Mouse (Mus musculus): ENCODE results near the gene Pglyrp1.
"Not testable (repeated sequence)": the region's sequence is repeated elsewhere in the genome, so short reads cannot be mapped to it uniquely, and the experiment has no call there.

Pglyrp1 gene

DNA sequence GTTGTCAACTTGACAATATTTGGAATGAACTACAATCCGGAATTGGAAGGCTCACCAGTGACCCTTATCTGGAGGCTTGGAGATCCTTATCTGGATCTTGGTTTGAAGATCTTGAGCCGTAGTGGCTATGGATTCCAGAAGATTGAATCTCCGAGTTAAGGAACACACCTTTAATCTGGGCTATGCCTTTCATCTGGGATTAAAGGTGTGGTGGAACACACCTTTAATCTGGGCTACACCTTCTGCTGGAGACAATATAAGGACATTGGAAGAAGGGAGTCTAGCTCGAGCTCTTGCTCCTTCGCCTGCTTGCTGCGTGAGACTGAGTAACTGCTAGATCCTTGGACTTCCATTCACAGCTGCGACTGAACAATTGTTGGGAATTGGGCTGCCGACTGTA lies at the start of gene Pglyrp1:
TSS of gene Pglyrp1 (plus strand) at position 301 of the 400 bp plus-strand sequence.
- DNase-seq (ENCODE audit: low read depth, low spot score): not testable (repeated sequence)

DNA sequence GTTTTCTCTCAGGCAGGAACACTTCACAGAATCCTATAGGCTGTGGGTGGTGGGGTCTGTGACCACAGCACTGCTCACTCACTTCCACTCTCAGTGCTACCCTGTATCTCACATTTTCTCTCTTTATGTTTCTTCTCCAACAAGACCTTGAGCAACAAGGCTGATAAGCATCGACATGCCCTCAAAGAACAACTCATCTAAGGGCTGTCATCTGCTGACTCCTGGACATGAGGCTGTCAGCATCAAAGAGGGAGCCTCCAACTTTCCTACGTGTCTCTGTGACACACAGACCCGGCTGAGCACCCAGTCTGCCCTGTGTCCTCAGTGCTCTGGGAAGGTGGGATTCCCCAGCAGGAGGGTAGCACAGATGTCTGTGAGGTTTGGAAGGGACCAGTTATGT lies 49.6 kb upstream of the Pglyrp1 start, which contains the start of gene Psg17:
TSS of gene Psg17 (minus strand) at position 101 of the 400 bp plus-strand sequence.
- DNase-seq (ENCODE audit: low read depth, low spot score): no peak

DNA sequence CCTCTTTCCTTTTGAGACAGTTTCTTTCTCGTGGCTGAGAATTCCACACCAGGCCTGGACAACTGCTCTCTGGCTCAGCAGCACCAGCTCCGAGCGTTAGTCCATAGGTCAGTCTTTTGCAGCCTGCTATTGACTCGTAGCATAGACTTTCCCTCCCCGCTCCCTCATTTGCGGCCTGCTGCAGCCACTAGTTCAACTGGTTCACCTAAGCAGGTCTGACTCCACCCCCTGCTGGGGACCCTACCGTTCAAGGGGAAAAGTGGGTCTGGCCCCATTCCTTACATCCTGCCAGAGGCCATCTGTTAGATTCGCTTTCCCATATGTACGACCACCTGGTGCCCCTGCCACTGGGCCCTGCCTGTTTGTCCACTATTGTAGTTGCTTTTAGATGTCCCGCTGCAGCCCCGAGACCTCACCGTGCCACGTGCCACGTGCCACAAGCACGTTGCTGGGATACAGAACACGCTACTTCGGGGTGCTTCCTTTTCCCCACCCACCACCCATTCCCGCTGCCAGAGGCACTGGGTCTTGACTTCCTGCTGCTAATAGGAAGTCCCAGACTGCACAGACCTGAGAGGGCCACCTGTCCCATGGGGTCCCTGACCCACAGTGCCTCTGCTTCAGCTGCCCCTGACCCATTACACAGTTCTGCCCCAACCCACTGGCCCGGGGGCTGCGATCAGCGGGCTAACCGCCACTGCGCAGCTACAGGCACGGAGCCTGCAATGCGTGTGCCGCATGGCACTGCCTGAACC lies 43.2 kb upstream of the Pglyrp1 start:
- DNase-seq (ENCODE audit: low read depth, low spot score): no peak

DNA sequence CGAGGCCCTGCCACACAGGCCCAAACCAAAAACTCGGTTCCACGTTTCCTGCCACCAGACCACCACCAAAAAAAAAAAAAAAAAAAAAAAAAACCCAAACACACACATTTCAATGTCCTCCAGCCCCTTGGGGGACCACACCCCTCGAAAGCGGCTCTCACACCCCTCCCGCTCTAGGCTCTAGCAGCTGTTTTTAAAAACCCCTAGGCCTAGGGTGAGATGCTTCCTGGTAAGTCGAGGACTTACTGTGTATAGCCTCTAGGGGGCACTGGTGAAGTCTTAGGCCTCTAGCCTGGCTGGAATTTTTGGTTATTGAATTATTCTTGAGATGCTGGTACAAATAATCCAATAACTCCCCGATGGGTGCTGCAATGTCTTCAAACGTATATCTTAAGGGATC lies 42.5 kb upstream of the Pglyrp1 start:
- DNase-seq (ENCODE audit: low read depth, low spot score): no peak

DNA sequence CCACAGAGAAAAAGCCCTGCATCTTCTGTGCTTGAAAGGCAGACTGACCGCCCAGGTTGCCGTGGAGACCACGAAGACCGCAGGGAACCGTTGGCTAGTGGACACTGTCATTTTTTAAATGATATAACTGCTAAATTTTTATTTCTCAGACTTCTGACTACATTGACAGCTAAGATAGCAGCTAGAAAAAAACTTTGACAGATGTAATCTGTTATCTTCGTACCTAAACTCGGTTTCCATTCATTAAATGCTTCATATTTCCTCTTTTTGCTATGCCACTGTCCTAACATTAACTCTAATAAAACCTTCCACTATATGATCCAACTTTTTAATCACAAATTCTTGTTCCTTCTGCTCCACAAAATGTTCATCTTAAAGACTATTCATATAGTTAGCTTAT lies 41.6 kb upstream of the Pglyrp1 start:
- no peak for DNase-seq (ENCODE audit: low read depth, low spot score)

DNA sequence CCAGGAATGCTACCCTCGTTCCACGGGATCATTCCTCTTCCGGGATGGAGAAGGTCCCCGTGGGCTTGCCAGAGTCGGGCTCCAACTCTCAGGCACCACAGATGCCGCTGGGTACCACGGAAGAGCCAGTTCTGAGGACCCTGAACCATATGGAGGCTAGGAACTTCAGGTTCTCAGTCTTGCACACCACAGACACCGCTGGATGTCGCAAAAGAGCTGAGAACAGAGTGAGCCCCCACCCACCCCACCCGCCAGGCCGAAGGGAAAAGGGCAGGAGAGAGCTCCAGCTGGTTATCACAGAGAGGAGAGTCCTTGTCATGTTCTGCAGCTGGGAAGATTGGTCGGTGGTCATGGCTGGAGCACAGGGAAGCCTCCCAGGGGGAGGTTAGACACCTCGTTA lies 38.8 kb upstream of the Pglyrp1 start:
- no peak for DNase-seq (ENCODE audit: low read depth, low spot score)

DNA sequence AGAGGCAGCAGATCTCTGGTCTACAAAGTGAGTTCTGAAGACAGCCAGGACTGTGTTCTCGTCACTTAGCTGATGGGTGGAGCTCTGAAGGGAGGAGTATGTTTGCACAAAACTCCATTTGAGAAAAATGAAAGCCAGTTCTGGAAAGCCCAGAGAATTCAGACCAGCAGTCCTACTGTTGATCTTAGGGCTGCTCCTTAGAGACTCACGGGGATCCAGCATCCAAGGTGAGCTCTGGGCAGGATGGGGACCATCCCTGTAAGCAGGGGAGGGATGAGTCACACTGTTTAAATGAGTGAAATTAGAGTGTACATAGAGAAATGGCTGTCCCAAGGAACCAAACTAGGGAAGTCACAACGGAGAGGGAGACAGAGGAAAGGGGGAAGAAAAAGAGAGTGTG lies 31.3 kb upstream of the Pglyrp1 start, which contains the start of gene Mill2:
TSS of gene Mill2 (plus strand) at position 102 of the 400 bp plus-strand sequence.
- no peak for DNase-seq (ENCODE audit: low read depth, low spot score)

DNA sequence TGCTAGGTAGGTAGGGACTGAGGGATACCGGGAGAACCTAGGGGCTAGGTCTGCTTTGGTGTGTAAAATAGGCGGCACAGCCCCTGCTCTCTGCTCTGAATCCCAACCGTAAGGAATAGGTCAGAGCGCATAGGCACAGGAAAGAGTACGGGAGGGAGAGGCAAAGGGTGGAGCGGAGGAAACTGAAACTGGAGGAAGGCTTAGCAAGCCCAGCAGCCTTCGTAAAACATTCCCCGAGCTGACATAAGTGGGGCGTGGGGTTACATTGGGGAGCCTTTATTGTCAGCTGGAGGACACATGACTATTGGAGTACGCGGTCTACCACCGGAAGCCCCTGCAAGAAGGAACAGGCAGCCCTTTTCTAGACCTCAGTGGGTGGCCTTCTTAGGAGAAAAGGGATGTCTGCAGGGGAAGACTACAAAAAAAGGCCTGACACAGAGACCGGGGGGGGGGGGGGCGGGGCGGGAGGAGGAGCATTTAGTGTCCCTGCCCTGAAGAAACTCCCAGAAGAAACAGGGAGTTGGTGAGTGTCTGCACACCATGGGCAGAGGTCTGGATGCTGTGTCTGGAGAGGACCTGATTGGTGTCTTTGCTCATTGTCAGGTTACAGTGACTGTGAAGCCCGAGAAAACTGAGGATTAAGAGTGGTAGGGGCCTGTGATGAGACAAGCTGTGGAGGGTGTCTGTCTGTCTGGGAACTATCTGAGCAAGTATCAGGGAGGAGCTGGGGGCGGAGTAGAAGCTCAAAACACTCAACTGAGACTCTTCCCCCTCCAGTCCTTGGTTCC lies 30.6 kb upstream of the Pglyrp1 start:
- DNase-seq (ENCODE audit: low read depth, low spot score): no peak

DNA sequence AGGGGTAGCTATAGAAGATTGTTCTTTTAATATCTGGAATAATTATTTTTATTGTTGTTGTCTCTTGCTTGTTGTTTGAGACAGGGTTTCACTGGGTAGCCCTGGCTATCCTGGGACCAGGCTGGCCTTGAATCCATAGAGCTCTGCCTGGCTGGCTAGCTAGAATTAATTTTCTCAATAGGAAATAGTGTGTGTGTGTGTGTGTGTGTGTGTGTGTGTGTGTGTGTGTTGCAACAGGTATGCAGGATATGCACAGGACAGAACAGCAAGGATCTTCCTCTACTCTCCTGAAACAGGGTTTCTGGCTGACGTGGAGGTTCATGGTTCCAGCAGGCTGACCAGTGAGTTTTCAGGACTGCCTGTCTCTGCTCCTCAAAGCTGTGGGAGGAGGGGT lies 30.0 kb upstream of the Pglyrp1 start:
- no peak for DNase-seq (ENCODE audit: low read depth, low spot score)

DNA sequence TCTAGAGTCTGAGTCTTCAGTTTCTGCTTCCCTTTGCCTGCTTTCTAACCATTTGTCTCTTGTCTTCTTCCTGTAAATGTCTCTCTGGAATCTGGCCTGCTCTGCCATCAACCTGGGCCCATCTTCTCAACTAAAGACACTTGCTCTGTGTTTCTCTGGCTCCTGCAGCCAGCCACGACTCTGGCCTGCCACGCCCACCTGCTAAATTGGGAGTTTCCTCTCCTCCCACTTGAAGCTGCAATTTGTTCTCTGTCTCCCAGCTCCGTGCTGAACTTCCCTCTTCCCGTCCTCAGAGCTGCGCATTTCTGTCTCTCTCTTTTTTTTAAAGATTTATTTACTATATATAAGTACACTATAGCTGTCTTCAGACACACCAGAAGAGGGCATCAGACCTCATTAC lies 26.3 kb upstream of the Pglyrp1 start:
- no peak for DNase-seq (ENCODE audit: low read depth, low spot score)

DNA sequence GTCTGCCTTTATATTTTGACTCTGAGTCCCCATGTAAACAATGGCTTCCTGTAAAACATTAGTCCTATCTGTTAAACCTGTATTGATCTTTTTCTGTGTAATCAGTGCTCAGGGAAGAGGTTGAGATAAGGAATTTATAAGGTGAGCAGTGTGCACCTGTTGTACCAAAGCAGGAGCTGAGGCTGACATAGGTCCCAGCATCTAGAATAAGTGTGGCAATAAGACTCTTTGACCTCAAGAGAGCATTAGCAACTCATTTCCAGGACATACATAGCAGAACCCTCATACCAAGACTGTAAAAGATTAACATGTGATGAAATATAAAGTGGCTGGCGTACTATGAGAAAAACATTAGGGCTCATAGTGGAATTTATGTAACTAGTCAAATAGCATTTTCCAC lies 22.7 kb upstream of the Pglyrp1 start:
- no peak for DNase-seq (ENCODE audit: low read depth, low spot score)

DNA sequence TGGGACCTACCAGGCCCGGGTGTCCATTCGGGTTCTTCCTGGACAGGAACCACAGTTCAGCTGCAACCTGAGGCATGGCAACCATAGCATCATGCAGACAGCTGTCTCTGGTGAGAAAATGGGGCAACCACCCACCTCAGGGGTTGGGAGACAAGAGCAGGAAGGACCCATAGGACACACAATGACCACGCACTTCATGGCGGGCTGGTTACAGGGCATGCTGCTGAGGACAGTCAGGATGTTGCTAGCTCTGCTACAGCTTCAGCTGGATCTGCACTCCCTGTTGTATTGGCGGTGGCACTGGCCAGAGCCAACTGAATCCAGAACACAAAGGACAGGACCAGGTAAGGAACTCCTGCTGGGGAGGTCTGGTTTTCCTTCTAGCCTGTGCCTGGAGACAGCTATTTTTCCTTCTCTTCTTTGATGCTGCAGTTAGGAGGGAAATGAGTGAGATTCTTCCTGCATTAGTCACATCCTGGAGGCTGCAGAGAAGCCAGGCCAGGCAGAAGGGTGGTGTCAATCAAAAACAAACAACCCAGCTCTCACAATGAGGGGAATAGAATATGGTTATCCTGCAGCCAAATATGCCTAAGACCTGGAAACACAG lies 12.7 kb upstream of the Pglyrp1 start:
- DNase-seq (ENCODE audit: low read depth, low spot score): no peak

DNA sequence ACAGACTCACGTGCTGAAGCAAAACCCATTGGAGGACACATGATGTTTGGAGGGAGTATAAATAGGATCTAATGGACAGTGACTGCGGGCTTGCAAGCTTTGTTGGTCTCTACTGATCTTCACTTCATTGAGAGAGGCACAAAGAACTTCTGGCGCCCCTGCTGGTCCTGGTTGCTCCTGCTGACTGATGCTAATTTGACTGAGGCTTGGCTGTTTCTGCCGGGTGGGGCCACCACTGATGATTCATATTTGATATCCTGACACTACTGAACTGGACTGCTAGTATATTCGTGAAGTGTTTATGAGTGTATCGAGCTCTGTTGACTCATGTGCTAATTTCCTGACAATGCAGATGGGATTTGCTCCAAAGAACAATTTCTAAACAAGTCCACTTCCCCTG lies 8.3 kb upstream of the Pglyrp1 start:
- no peak for DNase-seq (ENCODE audit: low read depth, low spot score)

DNA sequence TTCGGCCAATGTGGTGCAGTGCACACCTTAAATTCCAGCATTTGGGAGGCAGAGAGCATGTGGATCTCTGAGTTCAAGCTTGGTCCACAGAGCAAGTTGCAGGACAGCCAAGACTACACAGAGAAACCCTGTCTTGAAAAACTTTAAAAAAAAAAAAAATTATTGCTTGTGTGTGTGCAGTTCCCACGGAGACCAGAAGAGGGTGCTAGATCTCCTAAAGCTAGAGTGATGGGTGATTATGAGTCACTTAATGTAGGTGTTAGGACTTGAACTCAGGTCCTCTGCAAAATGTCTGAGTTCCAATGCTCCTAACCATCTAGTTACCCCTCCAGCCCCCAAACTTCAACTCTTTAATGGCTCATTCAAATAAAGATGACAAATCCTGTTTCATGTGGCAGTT lies 2.6 kb upstream of the Pglyrp1 start:
- DNase-seq (ENCODE audit: low read depth, low spot score): no peak

DNA sequence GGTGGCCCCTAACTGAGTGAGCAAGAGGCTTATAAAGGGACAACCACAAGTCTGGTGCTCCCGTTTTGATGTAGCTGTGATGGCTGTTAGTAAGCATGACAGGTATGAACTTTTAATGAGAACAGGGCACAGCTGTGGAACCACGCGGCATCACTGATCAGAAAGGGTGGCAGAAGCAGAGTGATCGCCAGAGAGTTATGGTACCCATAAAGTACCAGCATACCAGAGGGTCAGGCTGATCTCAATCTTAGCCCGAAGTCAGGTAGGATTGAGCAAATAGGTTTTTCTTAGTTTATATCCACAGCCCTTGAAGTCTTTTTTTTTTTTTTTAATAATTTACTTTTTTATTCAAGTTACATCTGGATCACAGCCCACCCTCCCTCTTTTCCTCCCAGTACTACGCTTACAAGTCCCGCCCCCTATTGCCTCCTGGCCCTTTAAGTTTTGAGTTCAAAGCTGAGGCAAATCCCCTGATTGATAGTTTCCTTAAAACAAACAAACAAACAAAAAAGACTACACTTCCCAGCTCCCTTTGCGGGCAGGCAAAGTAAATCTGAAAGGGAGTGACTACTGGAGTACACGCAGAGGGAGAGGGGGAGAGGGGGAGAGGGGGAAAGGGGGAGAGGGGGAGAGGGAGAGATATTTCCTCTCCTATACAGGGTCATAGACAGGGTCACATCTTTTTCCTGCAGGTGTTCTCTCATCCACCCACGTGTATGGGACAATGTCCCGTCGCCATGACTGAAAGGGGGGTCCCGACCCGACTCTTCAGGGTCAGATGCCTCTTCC lies 1.1 kb downstream of the Pglyrp1 start:
- DNase-seq (ENCODE audit: low read depth, low spot score): no peak

DNA sequence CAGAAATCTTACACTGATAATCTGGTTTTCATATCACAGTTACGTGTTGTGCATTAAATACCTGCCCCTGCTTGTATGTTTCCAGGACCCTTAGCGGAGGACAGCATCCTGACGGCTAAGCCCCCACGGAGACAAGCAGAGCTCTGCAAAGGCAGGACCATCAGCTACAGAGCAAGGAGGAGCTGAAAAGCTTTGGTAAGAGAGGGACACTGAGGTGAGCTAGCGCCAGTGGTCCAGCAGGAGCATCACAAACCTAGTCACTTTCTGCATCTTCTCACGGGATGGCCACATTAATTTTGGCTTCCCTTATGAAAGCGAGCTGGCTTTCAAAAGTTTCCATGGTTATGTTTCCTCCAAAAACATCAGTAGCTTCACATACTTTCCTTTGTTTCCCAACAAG lies 1.7 kb downstream of the Pglyrp1 start:
- DNase-seq (ENCODE audit: low read depth, low spot score): no peak

DNA sequence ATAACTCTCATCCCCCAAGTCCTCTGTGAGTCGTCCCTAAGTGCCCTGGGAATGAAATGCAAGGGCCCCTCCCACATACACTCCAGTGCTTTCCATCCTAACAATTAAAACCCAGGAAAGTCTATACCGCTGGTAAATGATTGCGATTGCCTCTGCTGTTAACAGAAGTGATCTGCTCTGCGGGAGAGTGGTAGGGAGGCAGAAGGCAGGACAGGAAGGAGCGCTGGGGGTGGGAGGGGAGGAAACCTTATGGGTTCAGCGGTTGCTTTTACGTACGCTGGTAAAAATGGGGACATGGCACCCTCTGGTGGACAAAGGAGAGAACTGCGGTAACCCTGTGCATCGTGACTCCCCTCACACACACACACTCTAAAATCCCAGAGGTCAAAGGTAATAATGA lies 2.1 kb downstream of the Pglyrp1 start:
- DNase-seq (ENCODE audit: low read depth, low spot score): peak; percentile 63

DNA sequence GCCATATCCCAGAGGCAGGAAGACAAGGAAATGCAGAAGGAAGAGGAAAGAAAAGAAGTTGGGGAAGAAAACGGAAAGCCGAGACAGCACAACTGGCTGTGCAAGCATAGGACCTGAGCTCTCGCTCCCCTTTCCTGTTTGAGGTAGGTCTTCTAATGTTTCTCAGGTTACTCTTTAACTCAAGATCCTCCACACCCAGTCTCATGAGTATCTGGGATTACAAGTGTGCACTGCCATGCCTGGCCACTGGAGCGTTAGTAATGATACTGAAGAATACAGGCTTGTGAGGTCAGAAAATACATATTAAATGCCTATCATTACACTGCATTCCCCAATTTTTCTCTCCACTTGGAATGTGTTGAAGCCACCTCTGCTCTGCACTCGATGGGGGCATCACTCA lies 4.2 kb downstream of the Pglyrp1 start:
- DNase-seq (ENCODE audit: low read depth, low spot score): no peak

DNA sequence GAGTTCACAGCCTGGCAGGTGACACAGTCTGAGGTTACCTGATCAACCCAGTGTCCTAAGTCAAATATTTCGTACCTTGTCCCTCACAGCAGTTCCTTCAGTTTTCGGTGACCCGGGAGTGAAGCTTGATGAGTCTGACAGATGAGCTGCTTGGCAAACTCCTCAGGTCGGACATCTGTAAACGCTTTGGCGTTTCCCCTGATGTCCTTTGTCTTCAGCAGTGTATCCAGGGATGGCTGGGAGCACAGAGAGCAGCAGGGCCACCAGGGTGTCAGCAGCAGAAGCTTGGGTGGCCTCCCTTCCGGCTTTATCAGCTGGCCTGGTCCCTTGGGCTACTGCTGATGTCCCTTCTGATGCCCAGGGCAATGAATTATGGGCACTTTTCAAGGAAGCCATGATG lies 7.6 kb downstream of the Pglyrp1 start:
- no peak for DNase-seq (ENCODE audit: low read depth, low spot score)

DNA sequence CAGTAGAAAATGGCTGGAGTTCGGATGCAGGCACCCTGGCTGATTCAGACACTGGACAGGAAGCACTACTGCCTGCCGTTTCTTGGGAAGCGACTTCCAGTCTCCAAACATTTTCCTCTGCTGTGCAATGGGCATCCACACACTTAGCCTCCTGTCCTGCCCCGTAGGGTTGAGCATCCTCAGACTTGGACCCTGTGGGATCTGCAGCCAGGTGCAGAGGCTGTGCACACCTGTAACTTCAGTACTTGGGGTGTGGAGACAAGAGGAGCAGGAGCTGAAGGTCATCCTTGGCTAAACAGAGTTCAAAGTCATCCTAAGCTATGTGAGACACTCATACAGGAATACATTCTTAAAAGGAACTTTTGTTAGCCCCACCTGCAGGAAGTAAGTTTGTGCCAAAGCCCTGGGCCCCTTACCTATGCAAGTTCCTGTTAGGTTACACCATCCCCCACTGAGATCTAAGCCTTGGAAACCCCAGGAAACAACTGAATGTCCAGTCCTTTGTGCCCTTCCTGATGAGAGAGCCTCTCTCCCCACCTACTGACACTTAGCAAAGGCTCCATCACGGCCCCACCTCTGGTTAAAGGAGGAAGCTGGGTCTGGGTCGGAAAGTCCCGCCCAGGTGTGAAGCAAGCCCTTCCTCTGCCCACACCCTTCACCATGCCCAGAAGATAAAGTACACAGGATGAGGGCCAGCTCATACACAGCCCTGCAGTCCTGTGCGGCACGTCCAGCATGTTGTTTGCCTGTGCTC lies 13.0 kb downstream of the Pglyrp1 start:
- no peak for DNase-seq (ENCODE audit: low read depth, low spot score)

Data from retina, postnatal 7 days (tissue).